Mouse (Mus musculus) spleen, postnatal 10 days (tissue): Measurements from ENCODE around the gene Ptprn2.

ENCODE experiments used
- DNase-seq, 2 experiments: peaks; one replicate each; pipeline ENCODE4 v3.0.0; 2021 to 2022; ENCODE audit warnings: low spot score in 2 of 2

Gene Ptprn2

GRCm38 (mm10) chr12:116594866-116595610 lies 109.5 kb downstream of the Ptprn2 start:
- no peak for DNase-seq

- DNase-seq, result no peak
These were observed 110.2 kb downstream of the Ptprn2 start for GRCm38 (mm10) chr12:116595727-116596126.

- no peak for DNase-seq
These were observed 111.5 kb downstream of the Ptprn2 start for GRCm38 (mm10) chr12:116596993-116597392.

- no peak for DNase-seq
These were observed 112.2 kb downstream of the Ptprn2 start for GRCm38 (mm10) chr12:116597670-116598069.

GRCm38 (mm10) chr12:116598123-116599005 lies 112.8 kb downstream of the Ptprn2 start:
- no peak for DNase-seq

- DNase-seq, result no peak
These were observed 114.0 kb downstream of the Ptprn2 start for GRCm38 (mm10) chr12:116599537-116599936.

- no peak for DNase-seq
These were observed 114.5 kb downstream of the Ptprn2 start for GRCm38 (mm10) chr12:116600054-116600453.

- no peak for DNase-seq
These were observed 115.9 kb downstream of the Ptprn2 start for GRCm38 (mm10) chr12:116601395-116601794.

GRCm38 (mm10) chr12:116601921-116602320 lies 116.4 kb downstream of the Ptprn2 start:
- DNase-seq, result no peak

GRCm38 (mm10) chr12:116608598-116608997 lies 123.1 kb downstream of the Ptprn2 start:
- no peak for DNase-seq

GRCm38 (mm10) chr12:116619868-116620267 lies 134.3 kb downstream of the Ptprn2 start:
- peak; percentile 28 to 75 for DNase-seq

GRCm38 (mm10) chr12:116620299-116620698 lies 134.8 kb downstream of the Ptprn2 start:
- DNase-seq, result no peak

- no peak for DNase-seq
These were observed 136.0 kb downstream of the Ptprn2 start for GRCm38 (mm10) chr12:116621325-116622040.

GRCm38 (mm10) chr12:116622665-116623387 lies 137.3 kb downstream of the Ptprn2 start:
- no peak for DNase-seq

GRCm38 (mm10) chr12:116625391-116626281 lies 140.1 kb downstream of the Ptprn2 start:
- DNase-seq, result peak; percentile 8 to 37

GRCm38 (mm10) chr12:116628992-116629391 lies 143.5 kb downstream of the Ptprn2 start:
- DNase-seq, result no peak

- DNase-seq, result no peak
These were observed 152.0 kb downstream of the Ptprn2 start for GRCm38 (mm10) chr12:116637498-116637897.

GRCm38 (mm10) chr12:116640871-116641270 lies 155.4 kb downstream of the Ptprn2 start:
- no peak for DNase-seq

- DNase-seq, result no peak
These were observed 156.0 kb downstream of the Ptprn2 start for GRCm38 (mm10) chr12:116641339-116642190.

GRCm38 (mm10) chr12:116642191-116642549 lies 156.7 kb downstream of the Ptprn2 start:
- DNase-seq, result no peak
